Mouse (Mus musculus) midbrain, embryonic 13.5 days (tissue): Measurements from ENCODE around the gene Mpc1. TPM values are rescaled to one million over a fixed set of nuclear protein-coding genes. Genes with fewer than 3 reads are reported as not detected.
"Not testable (repeated sequence)": the region's sequence is repeated elsewhere in the genome, so short reads cannot be mapped to it uniquely, and the experiment has no call there.

Experiments used
- ATAC-seq: fragments of 200-750 bp; cut with Nextera tagmentation; 2 replicates; pipeline ENCODE4 v1.8.0; 2017; ENCODE audit warnings: mild to moderate bottlenecking, moderate TSS enrichment, moderate library complexity
- H3K27ac ChIP-seq: fragments of 300-500 bp; sonication (generic); 2 replicates; pipeline ENCODE4 v1.5.1; 2015; ENCODE audit warnings: inconsistent platforms, mild to moderate bottlenecking, moderate library complexity
- H3K27me3 ChIP-seq: fragments of 300-500 bp; sonication (generic); 2 replicates; pipeline ENCODE4 v1.6.1; 2015; ENCODE audit warnings: mild to moderate bottlenecking, inconsistent platforms
- H3K36me3 ChIP-seq: fragments of 300-500 bp; sonication (generic); 2 replicates; pipeline ENCODE4 v1.6.1; 2015; ENCODE audit warnings: mild to moderate bottlenecking, inconsistent platforms
- H3K4me1 ChIP-seq: fragments of 300-500 bp; sonication (generic); replicated peaks from 2 replicates; pipeline ENCODE4 v1.6.1; 2015; ENCODE audit warnings: inconsistent platforms
- H3K4me2 ChIP-seq: fragments of 300-500 bp; sonication (generic); replicated peaks from 2 replicates; pipeline ENCODE4 v1.6.1; 2015; ENCODE audit warnings: moderate library complexity, mild to moderate bottlenecking, inconsistent platforms
- H3K4me3 ChIP-seq: fragments of 300-500 bp; sonication (generic); replicated peaks from 2 replicates; pipeline ENCODE4 v1.5.1; 2015; ENCODE audit warnings: mild to moderate bottlenecking, inconsistent platforms
- H3K9ac ChIP-seq: fragments of 300-500 bp; sonication (generic); replicated peaks from 2 replicates; pipeline ENCODE4 v1.6.1; 2015; ENCODE audit warnings: mild to moderate bottlenecking, inconsistent platforms
- H3K9me3 ChIP-seq: fragments of 300-500 bp; sonication (generic); 2 replicates; pipeline ENCODE4 v1.6.1; 2016; ENCODE audit warnings: mild to moderate bottlenecking, inconsistent platforms
- WGBS: fragments of 180-500 bp; shearing (Covaris S2); methylation state at CpG from one replicate; pipeline ENCODE4 v1.1.7; 2015; 5-methylcytosine and 5-hydroxymethylcytosine counted together
- polyA plus RNA-seq: library from polyadenylated mRNA; unstranded; fragments of >200 nt; fragmentation: Nextera tagmentation; extraction: Ambion mirVana; gene quantifications from 2 replicates; pipeline ENCODE4 v1.2.1, GENCODE M21; 2015

Gene Mpc1
- polyA plus RNA-seq, 1 experiment from 2014 or later, result 192 TPM

GRCm38 (mm10) chr17:8254268-8254667 is 28.4 kb upstream of the Mpc1 start:
- Histone ChIP-seq H3K4me3 (no peak overlapping the region), H3K36me3 (no peaks in the 10 kb centered on the region), H3K4me1 (no peaks in the 10 kb centered on the region), H3K4me2 (no peak overlapping the region), H3K9ac (no peak overlapping the region), H3K9me3 (no peaks in the 10 kb centered on the region), H3K27ac (no peak overlapping the region), H3K27me3 (no peaks in the 10 kb centered on the region)
- no peak for ATAC-seq

GRCm38 (mm10) chr17:8254914-8255313 is 27.8 kb upstream of the Mpc1 start:
- H3K4me1 ChIP-seq, result no peaks in the 10 kb centered on the region
- no peak overlapping the region for H3K4me2 ChIP-seq
- no peak overlapping the region for H3K27ac ChIP-seq
- H3K9ac ChIP-seq, result no peak overlapping the region
- no peak for ATAC-seq
- 68% methylated on average over 3 of the region's 3 CpGs for WGBS
- no peaks in the 10 kb centered on the region for H3K36me3 ChIP-seq
- H3K9me3 ChIP-seq, result no peaks in the 10 kb centered on the region
- H3K4me3 ChIP-seq, result no peak overlapping the region
- no peaks in the 10 kb centered on the region for H3K27me3 ChIP-seq

GRCm38 (mm10) chr17:8255583-8255982 is 27.1 kb upstream of the Mpc1 start:
- no peak for ATAC-seq
- H3K27me3 ChIP-seq, result no peaks in the 10 kb centered on the region
- H3K36me3 ChIP-seq, result no peaks in the 10 kb centered on the region
- no peak overlapping the region for H3K27ac ChIP-seq
- H3K4me3 ChIP-seq, result no peak overlapping the region
- WGBS, result 84% methylated on average over 6 of the region's 6 CpGs
- no peaks in the 10 kb centered on the region for H3K4me1 ChIP-seq
- H3K9ac ChIP-seq, result no peak overlapping the region
- no peak overlapping the region for H3K4me2 ChIP-seq
- no peaks in the 10 kb centered on the region for H3K9me3 ChIP-seq

- Histone ChIP-seq H3K4me3 (no peak overlapping the region), H3K27ac (no peak overlapping the region), H3K36me3 (no peaks in the 10 kb centered on the region), H3K4me2 (no peak overlapping the region), H3K27me3 (no peaks in the 10 kb centered on the region), H3K4me1 (no peaks in the 10 kb centered on the region), H3K9ac (no peak overlapping the region), H3K9me3 (no peaks in the 10 kb centered on the region)
- WGBS, result 75% methylated on average over 8 of the region's 8 CpGs
- ATAC-seq, result no peak
Observed at GRCm38 (mm10) chr17:8256982-8257381, 25.7 kb upstream of the Mpc1 start.

GRCm38 (mm10) chr17:8264638-8265037 is 18.1 kb upstream of the Mpc1 start:
- ATAC-seq, result not testable (repeated sequence)

GRCm38 (mm10) chr17:8272054-8272749 is 10.5 kb upstream of the Mpc1 start:
- Histone ChIP-seq H3K9ac (no peak overlapping the region), H3K4me2 (no peak overlapping the region), H3K4me3 (no peak overlapping the region), H3K27me3 (0 out of 2 replicates have a peak, but pooled peaks cover 13% of the 10 kb centered on the region), H3K4me1 (no peaks in the 10 kb centered on the region), H3K36me3 (no peaks in the 10 kb centered on the region), H3K9me3 (no peaks in the 10 kb centered on the region), H3K27ac (no peak overlapping the region)
- 60% methylated on average over 6 of the region's 6 CpGs for WGBS
- ATAC-seq, result no peak

More at GRCm38 (mm10) chr17:8264638-8265037, 18.1 kb upstream of the Mpc1 start:
- not testable (repeated sequence) for H3K4me3 ChIP-seq, H3K36me3 ChIP-seq, H3K27ac ChIP-seq, H3K9ac ChIP-seq, H3K27me3 ChIP-seq, H3K9me3 ChIP-seq, H3K4me1 ChIP-seq, H3K4me2 ChIP-seq
- WGBS, result 16% methylated on average over 7 of the region's 7 CpGs

GRCm38 (mm10) chr17:8272951-8273350 is 9.8 kb upstream of the Mpc1 start:
- Histone ChIP-seq H3K4me1 (no peaks in the 10 kb centered on the region), H3K4me2 (no peak overlapping the region), H3K9me3 (no peaks in the 10 kb centered on the region), H3K27ac (no peak overlapping the region), H3K27me3 (0 out of 2 replicates have a peak, but pooled peaks cover 13% of the 10 kb centered on the region), H3K36me3 (no peaks in the 10 kb centered on the region), H3K4me3 (no peak overlapping the region), H3K9ac (no peak overlapping the region)
- WGBS, result 73% methylated on average over 6 of the region's 6 CpGs
- ATAC-seq, result no peak

GRCm38 (mm10) chr17:8276071-8276470 is 6.6 kb upstream of the Mpc1 start:
- H3K4me3 ChIP-seq, result no peak overlapping the region
- H3K27me3 ChIP-seq, result peaks cover 13% of the 10 kb centered on the region; the same call in 1 of the 2 replicates
- H3K9ac ChIP-seq, result no peak overlapping the region
- ATAC-seq, result no peak
- no peaks in the 10 kb centered on the region for H3K36me3 ChIP-seq
- WGBS, result 78% methylated on average over 4 of the region's 4 CpGs
- H3K4me1 ChIP-seq, result no peaks in the 10 kb centered on the region
- no peak overlapping the region for H3K27ac ChIP-seq
- H3K9me3 ChIP-seq, result no peaks in the 10 kb centered on the region
- no peak overlapping the region for H3K4me2 ChIP-seq

GRCm38 (mm10) chr17:8276680-8277079 is 6.0 kb upstream of the Mpc1 start:
- Histone ChIP-seq H3K27me3 (peaks cover 9% of the 10 kb centered on the region; the same call in 1 of the 2 replicates), H3K27ac (no peak overlapping the region), H3K36me3 (no peaks in the 10 kb centered on the region), H3K9ac (no peak overlapping the region), H3K4me1 (no peaks in the 10 kb centered on the region), H3K4me2 (no peak overlapping the region), H3K4me3 (no peak overlapping the region), H3K9me3 (no peaks in the 10 kb centered on the region)
- 84% methylated on average over 7 of the region's 7 CpGs for WGBS
- no peak for ATAC-seq

GRCm38 (mm10) chr17:8277266-8277665 is 5.4 kb upstream of the Mpc1 start:
- no peak overlapping the region for H3K27ac ChIP-seq
- no peak overlapping the region for H3K4me2 ChIP-seq
- H3K36me3 ChIP-seq, result no peaks in the 10 kb centered on the region
- H3K9me3 ChIP-seq, result no peaks in the 10 kb centered on the region
- ATAC-seq, result no peak
- no peak overlapping the region for H3K9ac ChIP-seq
- H3K4me3 ChIP-seq, result no peak overlapping the region
- H3K4me1 ChIP-seq, result no peaks in the 10 kb centered on the region
- H3K27me3 ChIP-seq, result peaks cover 9% of the 10 kb centered on the region; the same call in 1 of the 2 replicates
- WGBS, result 71% methylated on average over 3 of the region's 3 CpGs

GRCm38 (mm10) chr17:8278356-8278755 is 4.3 kb upstream of the Mpc1 start:
- no peak overlapping the region for H3K9ac ChIP-seq
- ATAC-seq, result no peak
- peaks cover 3% of the 10 kb centered on the region; the same call in 1 of the 2 replicates for H3K27me3 ChIP-seq
- H3K4me2 ChIP-seq, result no peak overlapping the region
- 60% methylated on average over 3 of the region's 3 CpGs for WGBS
- no peaks in the 10 kb centered on the region for H3K36me3 ChIP-seq
- H3K9me3 ChIP-seq, result no peaks in the 10 kb centered on the region
- H3K4me1 ChIP-seq, result peaks cover 6% of the 10 kb centered on the region
- H3K4me3 ChIP-seq, result no peak overlapping the region
- no peak overlapping the region for H3K27ac ChIP-seq

GRCm38 (mm10) chr17:8283526-8284253 is 986 bp downstream of the Mpc1 start:
- ATAC-seq, result peak; percentile 97
- Histone ChIP-seq H3K4me3 (peak overlapping the region; percentile 93), H3K9me3 (no peaks in the 10 kb centered on the region), H3K27me3 (no peaks in the 10 kb centered on the region; the same call in 1 of the 2 replicates), H3K36me3 (no peaks in the 10 kb centered on the region), H3K4me1 (peaks cover 21% of the 10 kb centered on the region), H3K27ac (peak overlapping the region; percentile 88), H3K9ac (peak overlapping the region; percentile 86), H3K4me2 (peak overlapping the region; percentile 99)
- WGBS, result under 1% methylated on average over 77 of the region's 77 CpGs
